Mouse (Mus musculus) heart, postnatal 36 days (tissue): Measurements from ENCODE around the gene Mrtfa. TPM values are rescaled to one million over a fixed set of nuclear protein-coding genes. Genes with fewer than 3 reads are reported as not detected.

Experiments
- DNase-seq, 2 experiments: peaks; one replicate each; pipeline ENCODE4 v3.0.0; 2021 to 2022
- intact Hi-C: fragments of 180-260 bp; cut with DNase I; formaldehyde crosslinking; loops from one replicate; pipeline ENCODE4 v1.15.1; 2025
- total RNA-seq, 2 experiments: library from RNA; stranded (reverse); gene quantifications; 2 replicates each; pipeline ENCODE4 v1.2.3; 2021

Gene Mrtfa
- total RNA-seq, 2 experiments from 2014 or later: 8.0 to 11.1 TPM

GRCm38 (mm10) chr15:81198447-81198846, 7.9 kb upstream of the Mrtfa start:
- no peak for DNase-seq
- intact Hi-C loops: loop anchor here (2.0 to 5.0 kb wide), 2 partner anchors 124 to 491 kb away; no protein-coding TSS in a partner anchor

- intact Hi-C loops: loop anchor here (5.0 kb wide), 1 partner anchor 490 kb away; no protein-coding TSS in a partner anchor
Observed at GRCm38 (mm10) chr15:81197197-81197596, 6.6 kb upstream of the Mrtfa start.

GRCm38 (mm10) chr15:81195447-81195846, 4.9 kb upstream of the Mrtfa start:
- intact Hi-C loops: loop anchor here (5.0 kb wide), 1 partner anchor 488 kb away; no protein-coding TSS in a partner anchor
- no peak for DNase-seq

More at GRCm38 (mm10) chr15:81197197-81197596, 6.6 kb upstream of the Mrtfa start:
- no peak for DNase-seq

- intact Hi-C loops: loop anchor here (5.0 kb wide), 1 partner anchor 487 kb away; no protein-coding TSS in a partner anchor
Observed at GRCm38 (mm10) chr15:81194791-81195190, 4.2 kb upstream of the Mrtfa start.

GRCm38 (mm10) chr15:81192858-81193257, 2.3 kb upstream of the Mrtfa start:
- DNase-seq: no peak
- intact Hi-C loops: no loop called here

More at GRCm38 (mm10) chr15:81194791-81195190, 4.2 kb upstream of the Mrtfa start:
- DNase-seq: no peak

GRCm38 (mm10) chr15:81192316-81192715, 1.8 kb upstream of the Mrtfa start:
- intact Hi-C loops: no loop called here

GRCm38 (mm10) chr15:81191303-81191702, 746 bp upstream of the Mrtfa start:
- intact Hi-C loops: no loop called here
- DNase-seq: no peak

More at GRCm38 (mm10) chr15:81192316-81192715, 1.8 kb upstream of the Mrtfa start:
- DNase-seq: no peak

GRCm38 (mm10) chr15:81190011-81190629, 437 bp downstream of the Mrtfa start:
- intact Hi-C loops: no loop called here
- no peak for DNase-seq

GRCm38 (mm10) chr15:81189061-81189460, 1.5 kb downstream of the Mrtfa start:
- DNase-seq: peak; percentile 34 to 42
- intact Hi-C loops: no loop called here

- intact Hi-C loops: no loop called here
- no peak for DNase-seq
Observed at GRCm38 (mm10) chr15:81184913-81185312, 5.6 kb downstream of the Mrtfa start.

GRCm38 (mm10) chr15:81181233-81181632, 9.3 kb downstream of the Mrtfa start:
- DNase-seq: no peak
- intact Hi-C loops: no loop called here

- intact Hi-C loops: no loop called here
Observed at GRCm38 (mm10) chr15:81179523-81179922, 11.0 kb downstream of the Mrtfa start.

GRCm38 (mm10) chr15:81178703-81179102, 11.9 kb downstream of the Mrtfa start:
- intact Hi-C loops: no loop called here

More at GRCm38 (mm10) chr15:81179523-81179922, 11.0 kb downstream of the Mrtfa start:
- no peak for DNase-seq

GRCm38 (mm10) chr15:81177860-81178259, 12.7 kb downstream of the Mrtfa start:
- intact Hi-C loops: no loop called here
- DNase-seq: no peak

More at GRCm38 (mm10) chr15:81178703-81179102, 11.9 kb downstream of the Mrtfa start:
- DNase-seq: no peak

- intact Hi-C loops: no loop called here
- DNase-seq: no peak
Observed at GRCm38 (mm10) chr15:81175633-81176032, 14.9 kb downstream of the Mrtfa start.

- DNase-seq: no peak
- intact Hi-C loops: no loop called here
Observed at GRCm38 (mm10) chr15:81172259-81172658, 18.3 kb downstream of the Mrtfa start.

- intact Hi-C loops: no loop called here
- no peak for DNase-seq
Observed at GRCm38 (mm10) chr15:81168735-81169134, 21.8 kb downstream of the Mrtfa start.

- intact Hi-C loops: no loop called here
- no peak for DNase-seq
Observed at GRCm38 (mm10) chr15:81167831-81168230, 22.7 kb downstream of the Mrtfa start.

GRCm38 (mm10) chr15:81166291-81166690, 24.3 kb downstream of the Mrtfa start:
- intact Hi-C loops: no loop called here
- no peak for DNase-seq

- intact Hi-C loops: no loop called here
- no peak for DNase-seq
Observed at GRCm38 (mm10) chr15:81164560-81165310, 25.8 kb downstream of the Mrtfa start.

- intact Hi-C loops: no loop called here
- DNase-seq: no peak
Observed at GRCm38 (mm10) chr15:81161571-81161970, 29.0 kb downstream of the Mrtfa start.

GRCm38 (mm10) chr15:81160677-81161076, 29.9 kb downstream of the Mrtfa start:
- DNase-seq: no peak
- intact Hi-C loops: no loop called here
